Mouse (Mus musculus) neural tube, embryonic 14.5 days (tissue): ENCODE measurements around the gene Olfr1423. TPM values are rescaled to one million over a fixed set of nuclear protein-coding genes. Genes with fewer than 3 reads are reported as not detected.

Source experiments
- ATAC-seq: fragments of 200-750 bp; cut with Nextera tagmentation; 2 replicates; pipeline ENCODE4 v1.8.0; 2017; ENCODE audit warnings: low read depth, mild to moderate bottlenecking, moderate TSS enrichment, moderate library complexity
- H3K27ac ChIP-seq: fragments of 300-500 bp; sonication (generic); 2 replicates; pipeline ENCODE4 v1.5.1; 2014; ENCODE audit warnings: low read depth, mild to moderate bottlenecking, control low read depth, low read length, moderate library complexity, mixed read lengths
- H3K27me3 ChIP-seq: fragments of 300-500 bp; sonication (generic); 2 replicates; pipeline ENCODE4 v1.6.1; 2014; ENCODE audit warnings: low read length; ENCODE audit not compliant: control insufficient read depth, insufficient read depth
- H3K36me3 ChIP-seq: fragments of 300-500 bp; sonication (generic); 2 replicates; pipeline ENCODE4 v1.6.1; 2014; ENCODE audit warnings: low read length, mixed read lengths; ENCODE audit not compliant: control insufficient read depth, insufficient read depth
- H3K4me1 ChIP-seq: fragments of 300-500 bp; sonication (generic); 2 replicates; pipeline ENCODE4 v1.6.1; 2014; ENCODE audit warnings: low read length; ENCODE audit not compliant: control insufficient read depth, insufficient read depth
- H3K4me2 ChIP-seq: fragments of 300-500 bp; sonication (generic); 2 replicates; pipeline ENCODE4 v1.6.1; 2014; ENCODE audit warnings: mild to moderate bottlenecking, low read depth, low read length, control low read depth
- H3K4me3 ChIP-seq: fragments of 300-500 bp; sonication (generic); 2 replicates; pipeline ENCODE4 v1.5.1; 2014; ENCODE audit warnings: low read depth, low read length, control low read depth, mixed read lengths
- H3K9ac ChIP-seq: fragments of 300-500 bp; sonication (generic); replicated peaks from 2 replicates; pipeline ENCODE4 v1.6.1; 2014; ENCODE audit warnings: low read depth, mild to moderate bottlenecking, control low read depth, low read length, mixed read lengths
- H3K9me3 ChIP-seq: fragments of 300-500 bp; sonication (generic); 2 replicates; pipeline ENCODE4 v1.6.1; 2016; ENCODE audit warnings: low read length; ENCODE audit not compliant: control insufficient read depth
- WGBS: fragments of 180-500 bp; shearing (Covaris S2); extraction: QIAGEN DNeasy Blood & Tissue Kit; methylation state at CpG from one replicate; pipeline ENCODE4 v1.1.7; 2014; 5-methylcytosine and 5-hydroxymethylcytosine counted together
- polyA plus RNA-seq: library from polyadenylated mRNA; unstranded; fragments of >200 nt; fragmentation: Nextera tagmentation; extraction: Ambion mirVana; gene quantifications from 2 replicates; pipeline ENCODE4 v1.2.1, GENCODE M21; 2014

The Olfr1423 gene
- polyA plus RNA-seq, 1 experiment from 2014 or later, result not detected

DNA sequence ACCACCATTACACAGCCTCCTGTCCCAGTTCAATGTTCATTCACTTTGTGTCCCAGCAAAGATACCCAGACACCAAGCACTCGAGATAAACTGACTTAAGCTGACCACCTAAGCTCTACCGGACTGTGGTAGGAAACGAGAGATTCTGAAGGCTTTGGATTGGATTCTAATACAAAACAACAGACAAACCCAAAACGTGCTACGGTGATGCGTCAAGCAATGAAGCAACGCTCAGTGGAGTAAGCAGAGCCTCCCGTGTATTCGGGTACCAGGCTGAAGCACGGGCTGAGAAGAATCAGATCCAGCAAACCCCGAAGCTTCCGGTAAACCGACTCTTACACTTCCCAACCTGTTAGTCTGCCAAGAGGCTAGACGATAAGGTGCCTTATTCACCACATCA is 38.3 kb downstream of the Olfr1423 start:
- WGBS, result 55% methylated on average over 14 of the region's 14 CpGs
- peaks cover 9% of the 10 kb centered on the region; the same call in 1 of the 2 replicates for H3K4me1 ChIP-seq
- no peaks in the 10 kb centered on the region for H3K27me3 ChIP-seq
- H3K4me2 ChIP-seq, result peak overlapping the region; percentile 16; the same call in 1 of the 2 replicates
- no peak for ATAC-seq
- no peaks in the 10 kb centered on the region for H3K9me3 ChIP-seq
- no peak overlapping the region for H3K27ac ChIP-seq
- no peaks in the 10 kb centered on the region for H3K36me3 ChIP-seq
- no peak overlapping the region for H3K4me3 ChIP-seq
- H3K9ac ChIP-seq, result no peak overlapping the region

DNA sequence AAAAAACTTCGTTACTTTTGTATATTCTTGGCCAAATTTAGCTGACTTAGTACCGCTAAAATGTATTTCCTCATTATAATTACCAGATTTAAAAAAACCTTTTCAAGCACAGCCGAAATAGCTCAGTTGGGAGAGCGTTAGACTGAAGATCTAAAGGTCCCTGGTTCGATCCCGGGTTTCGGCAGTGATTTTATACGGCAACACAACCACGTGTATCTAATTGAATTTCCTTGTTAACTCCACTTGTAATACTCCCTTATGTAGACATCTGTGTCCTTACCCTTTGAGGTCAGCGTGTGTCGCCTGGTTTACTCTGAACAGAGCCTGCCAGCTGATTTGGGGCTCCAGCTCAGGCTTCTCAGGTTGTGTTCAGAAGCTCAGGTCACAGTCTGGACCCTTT is 39.0 kb downstream of the Olfr1423 start:
- H3K9ac ChIP-seq, result no peak overlapping the region
- no peak overlapping the region for H3K4me3 ChIP-seq
- no peak overlapping the region for H3K27ac ChIP-seq
- peak overlapping the region; percentile 31; the same call in 1 of the 2 replicates for H3K4me2 ChIP-seq
- no peaks in the 10 kb centered on the region for H3K9me3 ChIP-seq
- H3K36me3 ChIP-seq, result no peaks in the 10 kb centered on the region
- H3K27me3 ChIP-seq, result no peaks in the 10 kb centered on the region
- H3K4me1 ChIP-seq, result peaks cover 9% of the 10 kb centered on the region; the same call in 1 of the 2 replicates
- WGBS, result 5% methylated on average over 11 of the region's 11 CpGs
- ATAC-seq, result no peak; the same call in 1 of the 2 replicates

DNA sequence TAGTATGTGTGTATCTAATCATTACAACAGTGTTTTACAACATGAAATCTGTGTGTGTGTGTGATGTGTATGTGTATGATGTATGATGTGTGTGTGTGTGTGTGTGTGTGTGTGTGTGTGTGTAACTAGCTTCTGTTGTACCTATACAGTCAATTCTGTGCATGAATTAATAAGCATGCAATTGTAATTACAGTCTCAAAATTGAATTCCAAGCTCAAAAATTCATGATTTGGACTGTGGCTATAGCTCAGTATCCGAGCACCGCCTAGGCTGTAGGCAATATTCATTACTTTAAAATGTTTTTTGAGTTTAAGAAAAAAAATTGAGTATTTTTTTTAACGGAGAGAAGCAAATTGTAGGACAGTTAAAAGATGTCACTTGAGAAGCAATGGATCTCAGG is 39.4 kb downstream of the Olfr1423 start:
- no peaks in the 10 kb centered on the region for H3K27me3 ChIP-seq
- H3K27ac ChIP-seq, result no peak overlapping the region
- no peaks in the 10 kb centered on the region for H3K36me3 ChIP-seq
- no peak for ATAC-seq
- peaks cover 7% of the 10 kb centered on the region; the same call in 1 of the 2 replicates for H3K4me1 ChIP-seq
- WGBS, result 35% methylated on average over 3 of the region's 3 CpGs
- no peak overlapping the region for H3K4me2 ChIP-seq
- no peaks in the 10 kb centered on the region for H3K9me3 ChIP-seq
- H3K4me3 ChIP-seq, result no peak overlapping the region
- no peak overlapping the region for H3K9ac ChIP-seq

DNA sequence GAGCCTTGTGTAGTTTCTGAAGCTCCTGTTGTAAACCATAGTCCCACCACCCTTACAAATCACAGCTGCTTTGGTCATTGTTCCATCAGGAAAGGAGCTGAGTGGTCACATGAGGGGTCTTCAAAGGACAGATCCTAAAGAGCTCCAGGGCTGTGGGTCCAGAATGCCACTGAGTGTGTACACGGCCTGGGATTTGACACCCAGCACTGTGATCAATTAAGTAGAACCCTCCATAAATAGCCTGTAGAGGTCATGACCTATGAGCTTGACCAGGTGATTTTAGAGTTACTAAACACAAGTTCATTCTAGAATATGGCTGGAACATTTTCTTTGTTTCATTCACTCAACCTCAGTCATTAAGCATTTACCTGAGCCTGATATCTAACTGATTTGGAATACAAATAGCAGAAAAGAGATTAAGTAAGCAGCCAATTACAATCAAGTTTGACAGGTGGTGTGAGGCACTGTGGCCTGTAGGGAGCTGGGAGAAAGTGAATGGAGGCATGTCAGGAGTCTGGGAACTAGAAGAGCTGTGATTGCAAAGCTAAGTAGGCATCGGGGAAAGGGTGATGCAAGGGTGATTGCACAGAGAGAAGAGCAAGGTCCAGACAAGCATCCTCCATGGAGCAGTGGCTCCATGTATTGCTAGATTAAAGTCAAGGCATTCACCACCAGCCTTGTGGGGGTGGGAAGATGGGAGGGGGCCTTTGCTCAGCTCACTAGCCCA is 45.2 kb downstream of the Olfr1423 start:
- Histone ChIP-seq H3K9me3 (no peaks in the 10 kb centered on the region), H3K4me1 (no peaks in the 10 kb centered on the region), H3K4me2 (no peak overlapping the region), H3K36me3 (peaks cover 27% of the 10 kb centered on the region), H3K9ac (no peak overlapping the region), H3K4me3 (no peak overlapping the region), H3K27ac (no peak overlapping the region), H3K27me3 (no peaks in the 10 kb centered on the region)
- ATAC-seq, result peak; percentile 9; the same call in 1 of the 2 replicates
- 71% methylated on average over 2 of the region's 2 CpGs for WGBS

DNA sequence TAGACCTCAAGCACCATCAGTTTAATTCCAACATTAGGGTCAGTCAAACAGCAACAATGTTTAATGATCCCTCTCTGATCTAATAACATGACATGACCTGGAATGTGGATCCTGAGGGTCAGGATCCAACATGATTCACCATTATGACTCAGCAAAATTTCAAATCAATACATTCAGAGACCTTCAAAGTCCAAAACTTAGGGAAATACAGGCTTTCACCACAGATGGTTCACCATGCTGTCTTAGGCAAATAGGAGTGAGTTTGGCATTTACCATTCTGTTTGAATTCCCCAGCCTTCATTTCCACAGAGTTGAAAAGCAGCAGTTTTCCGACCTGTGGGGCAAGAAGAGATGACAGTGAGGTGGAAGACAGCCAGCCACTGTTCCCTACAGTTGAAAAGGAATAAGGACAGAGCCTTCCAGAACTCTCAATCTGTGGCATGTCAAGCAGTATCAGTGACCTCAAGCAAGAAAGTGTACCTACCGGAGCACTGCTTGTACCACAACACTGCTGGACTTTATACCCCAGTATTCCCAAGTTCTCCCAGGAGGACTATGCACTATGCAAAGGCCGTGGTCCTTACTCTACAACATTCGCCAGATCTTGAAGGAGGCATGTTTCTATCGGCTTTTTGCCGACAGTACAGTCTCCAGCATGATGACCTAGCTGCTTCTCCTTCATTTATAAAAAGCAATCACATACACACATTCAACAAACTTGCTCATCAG is 46.2 kb downstream of the Olfr1423 start:
- Histone ChIP-seq H3K4me1 (no peaks in the 10 kb centered on the region), H3K27ac (no peak overlapping the region), H3K36me3 (peaks cover 34% of the 10 kb centered on the region), H3K4me2 (no peak overlapping the region), H3K27me3 (no peaks in the 10 kb centered on the region), H3K4me3 (no peak overlapping the region), H3K9me3 (no peaks in the 10 kb centered on the region), H3K9ac (no peak overlapping the region)
- 96% methylated on average over 6 of the region's 6 CpGs for WGBS
- no peak for ATAC-seq

DNA sequence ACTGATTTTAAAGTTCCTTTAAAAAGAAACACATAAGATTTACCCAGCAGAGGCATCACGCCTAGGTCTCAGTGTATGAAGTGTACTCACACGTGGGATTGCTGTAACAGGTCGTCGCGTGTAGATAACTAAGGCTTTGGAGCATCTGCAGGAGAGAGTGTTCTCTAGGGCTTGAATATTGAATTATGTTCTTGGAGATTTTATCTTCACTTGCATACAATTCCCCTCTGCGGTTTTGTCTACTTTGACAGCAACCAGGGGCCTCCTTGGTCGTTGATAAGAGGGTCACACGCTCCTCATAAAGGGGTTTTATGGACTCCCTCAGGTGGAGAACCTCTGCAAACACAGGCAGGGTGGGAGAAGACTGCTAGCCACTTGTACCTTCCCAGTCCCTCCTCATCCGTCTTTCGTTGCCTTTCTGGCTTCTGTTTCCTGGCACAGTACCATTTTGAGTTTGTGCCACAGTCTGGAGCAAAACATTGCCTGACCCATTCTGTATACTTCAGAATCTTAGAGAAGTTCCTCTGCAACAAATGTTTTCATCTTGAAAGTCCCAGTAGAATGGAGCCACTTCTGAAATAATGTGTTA is 48.6 kb downstream of the Olfr1423 start:
- no peak overlapping the region for H3K4me3 ChIP-seq
- no peaks in the 10 kb centered on the region for H3K27me3 ChIP-seq
- peaks cover 56% of the 10 kb centered on the region for H3K36me3 ChIP-seq
- no peak overlapping the region for H3K4me2 ChIP-seq
- H3K9me3 ChIP-seq, result no peaks in the 10 kb centered on the region
- no peaks in the 10 kb centered on the region for H3K4me1 ChIP-seq
- WGBS, result 93% methylated on average over 10 of the region's 10 CpGs
- no peak overlapping the region for H3K27ac ChIP-seq
- no peak overlapping the region for H3K9ac ChIP-seq
- ATAC-seq, result no peak

DNA sequence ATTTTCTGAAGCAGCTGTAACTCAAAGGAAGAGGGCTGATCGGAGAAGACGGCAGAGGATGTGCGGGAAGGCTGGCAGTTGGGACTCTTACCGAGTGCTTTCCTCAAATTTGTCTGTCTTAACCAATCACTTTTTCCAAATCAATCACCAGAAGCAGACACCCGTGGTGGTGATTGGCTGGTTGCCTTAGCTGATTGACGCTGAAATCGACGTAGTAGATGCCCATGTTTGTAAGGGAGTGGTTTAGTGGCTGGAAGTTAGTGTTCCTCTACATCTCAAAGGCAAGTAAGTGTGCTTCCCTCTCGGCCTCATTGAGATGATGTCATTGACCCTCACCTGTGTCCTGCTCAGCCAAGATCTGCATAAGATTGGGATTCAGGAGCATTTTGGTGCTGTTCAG is 49.1 kb downstream of the Olfr1423 start:
- Histone ChIP-seq H3K9ac (no peak overlapping the region), H3K27me3 (no peaks in the 10 kb centered on the region), H3K36me3 (peaks cover 59% of the 10 kb centered on the region), H3K4me3 (no peak overlapping the region), H3K27ac (no peak overlapping the region), H3K4me1 (no peaks in the 10 kb centered on the region), H3K9me3 (no peaks in the 10 kb centered on the region), H3K4me2 (no peak overlapping the region)
- WGBS, result 96% methylated on average over 9 of the region's 9 CpGs
- no peak for ATAC-seq

DNA sequence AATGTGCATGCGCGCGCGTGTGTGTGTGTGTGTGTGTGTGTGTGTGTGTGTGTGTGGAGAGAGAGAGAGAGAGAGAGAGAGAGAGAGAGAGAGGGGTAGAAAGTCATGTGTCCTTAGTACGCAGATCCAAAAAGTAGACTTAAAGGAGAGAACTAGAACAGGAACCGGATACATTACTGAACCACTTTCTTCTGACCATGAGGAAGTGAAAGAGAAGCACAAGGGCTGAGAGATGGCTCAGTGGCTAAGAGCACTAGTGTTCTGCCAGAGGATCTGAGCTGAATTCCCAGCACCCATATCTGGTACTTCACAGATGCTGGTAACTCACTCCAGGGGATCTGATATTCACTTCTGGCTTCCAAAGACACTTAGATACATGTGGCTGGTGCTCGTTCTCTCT is 51.8 kb downstream of the Olfr1423 start:
- Histone ChIP-seq H3K4me1 (no peaks in the 10 kb centered on the region), H3K4me2 (no peak overlapping the region), H3K36me3 (peaks cover 75% of the 10 kb centered on the region), H3K27ac (no peak overlapping the region), H3K9ac (no peak overlapping the region), H3K9me3 (no peaks in the 10 kb centered on the region), H3K4me3 (no peak overlapping the region), H3K27me3 (no peaks in the 10 kb centered on the region)
- 96% methylated on average over 7 of the region's 7 CpGs for WGBS
- ATAC-seq, result no peak

DNA sequence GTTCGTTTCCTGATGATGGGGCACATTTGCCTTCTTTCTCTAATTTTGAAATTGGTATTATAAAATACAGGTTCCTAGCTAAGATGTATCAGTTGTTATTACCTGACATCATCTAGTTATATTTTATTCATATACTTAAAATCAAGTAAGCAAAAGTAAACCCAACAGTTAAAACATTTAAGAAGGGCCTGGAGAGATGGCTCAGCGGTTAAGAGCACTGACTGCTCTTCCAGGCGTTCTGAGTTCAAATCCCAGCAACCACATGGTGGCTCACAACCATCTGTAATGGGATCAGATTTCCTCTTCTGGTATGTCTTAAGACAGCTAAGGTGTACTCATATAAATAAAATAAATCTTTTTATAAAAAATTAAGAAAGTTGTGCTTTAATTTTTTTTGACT is 53.3 kb downstream of the Olfr1423 start:
- Histone ChIP-seq H3K9me3 (no peaks in the 10 kb centered on the region), H3K4me3 (no peak overlapping the region), H3K27me3 (no peaks in the 10 kb centered on the region), H3K4me1 (no peaks in the 10 kb centered on the region), H3K4me2 (no peak overlapping the region), H3K9ac (no peak overlapping the region), H3K27ac (no peak overlapping the region), H3K36me3 (peaks cover 76% of the 10 kb centered on the region)
- 90% methylated on average over 3 of the region's 3 CpGs for WGBS
- no peak for ATAC-seq
